Mouse (Mus musculus): ENCODE data around the gene Glyat. TPM values are rescaled to one million over a fixed set of nuclear protein-coding genes. Genes with fewer than 3 reads are reported as not detected.

Gene Glyat
- total RNA-seq (2014; rRNA removed): 233 and 277 TPM in 2 replicates
- polyA plus RNA-seq (2012; rRNA removed): 54.6 and 56.1 TPM in 2 replicates

- no peaks in the 10 kb centered on the region for H3K27me3 ChIP-seq (ENCODE audit: control insufficient read depth, insufficient read depth, low read length)
These were observed at the start of gene Glyat for GRCm38 (mm10) chr19:12633176-12633575. TSS of gene Glyat (plus strand) at chr19:12633308.

GRCm38 (mm10) chr19:12585310-12585709 is 47.8 kb upstream of the Glyat start:
- Histone ChIP-seq H3K79me2 (ENCODE audit: control insufficient read depth, insufficient read depth, low read length) (no peaks in the 10 kb centered on the region; the same call in 1 of the 2 replicates), H3K4me1 (ENCODE audit: control insufficient read depth, insufficient read depth, low read length) (no peaks in the 10 kb centered on the region), H3K4me3 (ENCODE audit: insufficient read depth, low read depth, low read length) (no peak overlapping the region), H3K36me3 (ENCODE audit: control insufficient read depth, insufficient read depth, low read length) (no peaks in the 10 kb centered on the region; the same call in none of the 2 replicates), H3K27ac (replicated peaks; ENCODE audit: insufficient read depth, low read depth, low read length) (no peak overlapping the region), H3K9ac (ENCODE audit: low read depth, low read length) (no peak overlapping the region), H3K27me3 (ENCODE audit: control insufficient read depth, insufficient read depth, low read length) (no peaks in the 10 kb centered on the region)
- 66% methylated on average over 4 of the region's 4 CpGs for WGBS
- no peak for TF ChIP-seq POLR2A (IDR thresholded peaks at IDR 0.05; ENCODE audit: extremely low read depth, insufficient read depth, low read length)
- TF ChIP-seq CTCF (IDR thresholded peaks at IDR 0.05; ENCODE audit: low read depth, low read length): no peak
- DNase-seq (ENCODE audit: extremely low read depth, low read depth, low spot score): peak; percentile 46

More at GRCm38 (mm10) chr19:12633176-12633575, at the start of gene Glyat:
- WGBS: 17% methylated on average over 4 of the region's 4 CpGs
- H3K4me1 ChIP-seq (ENCODE audit: control insufficient read depth, insufficient read depth, low read length): peaks cover 4% of the 10 kb centered on the region; the same call in 1 of the 2 replicates
- TF ChIP-seq CTCF (IDR thresholded peaks at IDR 0.05; ENCODE audit: low read depth, low read length): no peak
- TF ChIP-seq POLR2A (IDR thresholded peaks at IDR 0.05; ENCODE audit: extremely low read depth, insufficient read depth, low read length): no peak
- H3K79me2 ChIP-seq (ENCODE audit: control insufficient read depth, insufficient read depth, low read length): peaks cover 10% of the 10 kb centered on the region; the same call in 1 of the 2 replicates
- peak within 1 kb of the TSS; percentile 94 for H3K4me3 ChIP-seq (ENCODE audit: insufficient read depth, low read depth, low read length)
- H3K9ac ChIP-seq (ENCODE audit: low read depth, low read length): peak within 1 kb of the TSS; percentile 99
- peak within 1 kb of the TSS; percentile 99 for H3K27ac ChIP-seq (replicated peaks; ENCODE audit: insufficient read depth, low read depth, low read length)
- DNase-seq (ENCODE audit: extremely low read depth, low read depth, low spot score): peak; percentile 94
- H3K36me3 ChIP-seq (ENCODE audit: control insufficient read depth, insufficient read depth, low read length): peaks cover 4% of the 10 kb centered on the region; the same call in 1 of the 2 replicates

- peak; percentile 66 for DNase-seq (ENCODE audit: extremely low read depth, low read depth, low spot score)
- no peak overlapping the region for H3K27ac ChIP-seq (replicated peaks; ENCODE audit: insufficient read depth, low read depth, low read length)
- no peaks in the 10 kb centered on the region for H3K4me1 ChIP-seq (ENCODE audit: control insufficient read depth, insufficient read depth, low read length)
- H3K79me2 ChIP-seq (ENCODE audit: control insufficient read depth, insufficient read depth, low read length): no peaks in the 10 kb centered on the region; the same call in 1 of the 2 replicates
- no peaks in the 10 kb centered on the region for H3K27me3 ChIP-seq (ENCODE audit: control insufficient read depth, insufficient read depth, low read length)
- peak; percentile 78 for TF ChIP-seq CTCF (IDR thresholded peaks at IDR 0.05; ENCODE audit: low read depth, low read length)
- no peak for TF ChIP-seq POLR2A (IDR thresholded peaks at IDR 0.05; ENCODE audit: extremely low read depth, insufficient read depth, low read length)
- H3K36me3 ChIP-seq (ENCODE audit: control insufficient read depth, insufficient read depth, low read length): no peaks in the 10 kb centered on the region
- 4% methylated on average over 1 of the region's 1 CpGs for WGBS
- no peak overlapping the region for H3K4me3 ChIP-seq (ENCODE audit: insufficient read depth, low read depth, low read length)
- H3K9ac ChIP-seq (ENCODE audit: low read depth, low read length): no peak overlapping the region
These were observed 41.2 kb upstream of the Glyat start for GRCm38 (mm10) chr19:12591908-12592307.

GRCm38 (mm10) chr19:12595135-12595529 is 38.0 kb upstream of the Glyat start:
- no peaks in the 10 kb centered on the region for H3K79me2 ChIP-seq (ENCODE audit: control insufficient read depth, insufficient read depth, low read length)
- 61% methylated on average over 2 of the region's 2 CpGs for WGBS
- H3K27ac ChIP-seq (replicated peaks; ENCODE audit: insufficient read depth, low read depth, low read length): no peak overlapping the region
- H3K4me1 ChIP-seq (ENCODE audit: control insufficient read depth, insufficient read depth, low read length): peaks cover 2% of the 10 kb centered on the region
- no peak for TF ChIP-seq CTCF (IDR thresholded peaks at IDR 0.05; ENCODE audit: low read depth, low read length)
- TF ChIP-seq POLR2A (IDR thresholded peaks at IDR 0.05; ENCODE audit: extremely low read depth, insufficient read depth, low read length): no peak
- no peak overlapping the region for H3K4me3 ChIP-seq (ENCODE audit: insufficient read depth, low read depth, low read length)
- no peak overlapping the region for H3K9ac ChIP-seq (ENCODE audit: low read depth, low read length)
- H3K36me3 ChIP-seq (ENCODE audit: control insufficient read depth, insufficient read depth, low read length): no peaks in the 10 kb centered on the region
- DNase-seq (ENCODE audit: extremely low read depth, low read depth, low spot score): no peak
- no peaks in the 10 kb centered on the region for H3K27me3 ChIP-seq (ENCODE audit: control insufficient read depth, insufficient read depth, low read length)

GRCm38 (mm10) chr19:12595530-12596289 is 37.4 kb upstream of the Glyat start:
- peak overlapping the region; percentile 85 for H3K4me3 ChIP-seq (ENCODE audit: insufficient read depth, low read depth, low read length)
- H3K36me3 ChIP-seq (ENCODE audit: control insufficient read depth, insufficient read depth, low read length): no peaks in the 10 kb centered on the region
- peak; percentile 92 for DNase-seq (ENCODE audit: extremely low read depth, low read depth, low spot score)
- under 1% methylated on average over 49 of the region's 49 CpGs for WGBS
- peak overlapping the region; percentile 88 for H3K9ac ChIP-seq (ENCODE audit: low read depth, low read length)
- H3K27ac ChIP-seq (replicated peaks; ENCODE audit: insufficient read depth, low read depth, low read length): peak overlapping the region; percentile 91
- H3K79me2 ChIP-seq (ENCODE audit: control insufficient read depth, insufficient read depth, low read length): no peaks in the 10 kb centered on the region
- H3K4me1 ChIP-seq (ENCODE audit: control insufficient read depth, insufficient read depth, low read length): peaks cover 2% of the 10 kb centered on the region
- peak; percentile 49 for TF ChIP-seq CTCF (IDR thresholded peaks at IDR 0.05; ENCODE audit: low read depth, low read length)
- TF ChIP-seq POLR2A (IDR thresholded peaks at IDR 0.05; ENCODE audit: extremely low read depth, insufficient read depth, low read length): peak; percentile 73; the same call in 1 of the 2 replicates
- H3K27me3 ChIP-seq (ENCODE audit: control insufficient read depth, insufficient read depth, low read length): no peaks in the 10 kb centered on the region

All from liver, adult 2 months (tissue).